Mouse (Mus musculus): ENCODE data around the gene Slit3. TPM values are rescaled to one million over a fixed set of nuclear protein-coding genes. Genes with fewer than 3 reads are reported as not detected.

Slit3 gene
- polyA plus RNA-seq, 1 experiment from 2014 or later = 7.4 TPM

DNA sequence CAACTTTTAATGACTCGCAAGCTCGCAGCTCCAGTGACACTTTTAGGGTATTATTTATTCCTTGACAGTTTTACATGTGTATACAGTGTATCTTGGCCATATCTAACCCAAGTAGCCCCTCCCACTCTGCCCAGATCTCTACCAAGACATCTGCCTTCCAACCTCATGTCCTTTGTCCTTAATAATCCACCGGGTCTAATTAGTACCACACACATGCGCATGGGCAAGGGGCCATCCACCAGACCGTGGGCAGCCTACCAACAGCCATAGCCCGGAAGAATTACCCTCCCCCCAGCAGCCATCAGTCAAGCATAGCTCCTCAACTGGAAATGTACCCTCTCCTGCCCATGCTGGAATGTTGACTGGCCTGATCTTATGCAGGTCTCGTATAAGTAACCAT lies 552.0 kb downstream of the Slit3 start:
- Histone ChIP-seq H3K4me3 (ENCODE audit: low read depth, low read length) (no peak overlapping the region), H3K4me1 (replicated peaks; ENCODE audit: control insufficient read depth, insufficient read depth, low read length) (no peaks in the 10 kb centered on the region), H3K9me3 (ENCODE audit: control insufficient read depth, low read length) (no peaks in the 10 kb centered on the region), H3K27ac (ENCODE audit: low read depth, low read length) (no peak overlapping the region), H3K4me2 (ENCODE audit: low read depth, low read length, severe bottlenecking) (no peak overlapping the region), H3K27me3 (ENCODE audit: control insufficient read depth, insufficient read depth, low read length) (peaks cover 3% of the 10 kb centered on the region; the same call in 1 of the 2 replicates), H3K9ac (ENCODE audit: low read length) (no peak overlapping the region), H3K36me3 (ENCODE audit: control insufficient read depth, insufficient read depth, low read length) (no peaks in the 10 kb centered on the region)
- ATAC-seq (replicated peaks; ENCODE audit: low FRiP score) (no peak), DNase-seq (ENCODE audit: low spot score) (no peak)
- WGBS = 90% methylated on average over 7 of the region's 7 CpGs

DNA sequence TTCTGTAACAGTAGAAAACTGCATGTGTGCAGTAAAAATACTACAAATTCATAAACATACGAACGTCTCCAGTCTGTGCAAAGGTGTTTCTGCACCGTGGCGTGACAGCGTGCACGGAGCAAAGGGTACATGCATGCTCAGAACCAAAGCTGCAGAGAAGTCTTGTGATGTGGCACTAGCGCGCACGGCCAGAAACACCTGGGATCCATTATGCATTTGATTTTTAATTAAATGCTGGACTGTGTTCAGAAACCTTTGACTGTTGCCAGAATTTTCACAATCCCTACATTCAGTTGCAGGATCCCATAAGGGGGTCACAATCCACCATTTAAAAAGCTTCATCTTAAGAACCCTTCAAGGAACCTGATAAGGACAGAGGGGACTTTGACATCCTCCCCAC lies 553.2 kb downstream of the Slit3 start:
- Histone ChIP-seq H3K27me3 (ENCODE audit: control insufficient read depth, insufficient read depth, low read length) (no peaks in the 10 kb centered on the region), H3K9me3 (ENCODE audit: control insufficient read depth, low read length) (no peaks in the 10 kb centered on the region), H3K4me1 (replicated peaks; ENCODE audit: control insufficient read depth, insufficient read depth, low read length) (no peaks in the 10 kb centered on the region), H3K4me2 (ENCODE audit: low read depth, low read length, severe bottlenecking) (no peak overlapping the region), H3K27ac (ENCODE audit: low read depth, low read length) (no peak overlapping the region), H3K9ac (ENCODE audit: low read length) (no peak overlapping the region), H3K36me3 (ENCODE audit: control insufficient read depth, insufficient read depth, low read length) (no peaks in the 10 kb centered on the region), H3K4me3 (ENCODE audit: low read depth, low read length) (no peak overlapping the region)
- no peak for ATAC-seq (replicated peaks; ENCODE audit: low FRiP score)
- no peak for DNase-seq (ENCODE audit: low spot score)
- 95% methylated on average over 9 of the region's 9 CpGs for whole genome bisulfite sequencing

GRCm38 (mm10) chr11:35676744-35677143 lies 555.7 kb downstream of the Slit3 start:
- 69% methylated on average over 4 of the region's 4 CpGs for WGBS
- Histone ChIP-seq H3K9ac (ENCODE audit: low read length) (no peak overlapping the region), H3K4me1 (replicated peaks; ENCODE audit: control insufficient read depth, insufficient read depth, low read length) (no peaks in the 10 kb centered on the region), H3K27me3 (ENCODE audit: control insufficient read depth, insufficient read depth, low read length) (no peaks in the 10 kb centered on the region), H3K4me3 (ENCODE audit: low read depth, low read length) (no peak overlapping the region), H3K4me2 (ENCODE audit: low read depth, low read length, severe bottlenecking) (no peak overlapping the region), H3K27ac (ENCODE audit: low read depth, low read length) (no peak overlapping the region), H3K36me3 (ENCODE audit: control insufficient read depth, insufficient read depth, low read length) (no peaks in the 10 kb centered on the region), H3K9me3 (ENCODE audit: control insufficient read depth, low read length) (no peaks in the 10 kb centered on the region)
- ATAC-seq (replicated peaks; ENCODE audit: low FRiP score) = no peak
- DNase-seq (ENCODE audit: low spot score) = no peak

DNA sequence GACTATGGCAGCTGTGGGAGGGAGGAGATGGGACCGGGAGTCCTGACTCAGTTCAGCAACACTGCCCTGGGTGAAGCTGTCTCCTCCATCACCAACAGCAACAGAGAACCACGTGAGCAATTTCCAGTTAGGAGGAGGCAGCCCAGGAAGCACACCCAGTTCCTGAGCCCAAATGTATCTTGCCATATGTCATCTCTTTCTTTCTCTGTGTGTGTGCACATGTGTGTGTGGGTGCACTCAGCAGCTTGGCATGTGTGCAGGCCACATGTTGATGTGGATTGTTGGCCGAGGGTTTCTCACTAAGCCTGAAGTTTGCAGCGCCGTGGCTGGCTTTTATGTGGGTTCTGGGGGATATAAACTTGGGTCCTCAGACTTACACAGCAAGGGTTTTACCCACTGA lies 559.0 kb downstream of the Slit3 start:
- Histone ChIP-seq H3K9ac (ENCODE audit: low read length) (no peak overlapping the region), H3K4me3 (ENCODE audit: low read depth, low read length) (no peak overlapping the region), H3K27ac (ENCODE audit: low read depth, low read length) (no peak overlapping the region), H3K4me2 (ENCODE audit: low read depth, low read length, severe bottlenecking) (no peak overlapping the region), H3K27me3 (ENCODE audit: control insufficient read depth, insufficient read depth, low read length) (no peaks in the 10 kb centered on the region), H3K9me3 (ENCODE audit: control insufficient read depth, low read length) (no peaks in the 10 kb centered on the region), H3K4me1 (replicated peaks; ENCODE audit: control insufficient read depth, insufficient read depth, low read length) (no peaks in the 10 kb centered on the region), H3K36me3 (ENCODE audit: control insufficient read depth, insufficient read depth, low read length) (no peaks in the 10 kb centered on the region)
- ATAC-seq (replicated peaks; ENCODE audit: low FRiP score) (no peak), DNase-seq (ENCODE audit: low spot score) (no peak)
- 87% methylated on average over 5 of the region's 5 CpGs for WGBS

GRCm38 (mm10) chr11:35687316-35687715 lies 566.3 kb downstream of the Slit3 start:
- no peak overlapping the region for H3K4me3 ChIP-seq (ENCODE audit: low read depth, low read length)

GRCm38 (mm10) chr11:35690515-35691281 lies 569.7 kb downstream of the Slit3 start:
- WGBS = 60% methylated on average over 7 of the region's 7 CpGs
- no peak for DNase-seq (ENCODE audit: low spot score)

More at GRCm38 (mm10) chr11:35687316-35687715, 566.3 kb downstream of the Slit3 start:
- Histone ChIP-seq H3K27ac (ENCODE audit: low read depth, low read length) (no peak overlapping the region), H3K9ac (ENCODE audit: low read length) (no peak overlapping the region), H3K9me3 (ENCODE audit: control insufficient read depth, low read length) (no peaks in the 10 kb centered on the region; the same call in 1 of the 2 replicates), H3K4me2 (ENCODE audit: low read depth, low read length, severe bottlenecking) (no peak overlapping the region), H3K27me3 (ENCODE audit: control insufficient read depth, insufficient read depth, low read length) (no peaks in the 10 kb centered on the region), H3K4me1 (replicated peaks; ENCODE audit: control insufficient read depth, insufficient read depth, low read length) (no peaks in the 10 kb centered on the region), H3K36me3 (ENCODE audit: control insufficient read depth, insufficient read depth, low read length) (no peaks in the 10 kb centered on the region)
- WGBS = 85% methylated on average over 6 of the region's 6 CpGs
- ATAC-seq (replicated peaks; ENCODE audit: low FRiP score) = no peak
- no peak for DNase-seq (ENCODE audit: low spot score)

DNA sequence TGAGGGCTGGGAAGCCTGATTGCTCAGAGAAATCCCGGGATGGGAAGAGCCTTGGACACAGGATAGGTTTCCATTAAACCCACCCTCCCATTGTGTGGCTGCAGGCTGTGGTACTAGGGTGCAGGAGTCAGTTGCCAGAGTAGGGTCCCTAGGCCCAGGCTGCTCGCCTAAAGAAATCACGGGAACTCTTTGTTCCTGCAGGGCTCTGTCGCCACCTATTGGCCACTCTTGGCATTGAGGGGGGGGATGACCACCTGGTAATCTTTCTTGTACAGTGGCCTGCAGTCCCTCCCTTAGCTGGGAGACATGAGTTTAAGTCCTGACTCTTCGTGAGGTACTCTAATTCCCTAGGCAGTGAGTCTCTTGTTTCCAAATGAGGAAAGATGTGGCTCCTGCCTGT lies 572.1 kb downstream of the Slit3 start:
- Histone ChIP-seq H3K4me2 (ENCODE audit: low read depth, low read length, severe bottlenecking) (no peak overlapping the region), H3K36me3 (ENCODE audit: control insufficient read depth, insufficient read depth, low read length) (no peaks in the 10 kb centered on the region), H3K27ac (ENCODE audit: low read depth, low read length) (no peak overlapping the region), H3K9me3 (ENCODE audit: control insufficient read depth, low read length) (no peaks in the 10 kb centered on the region; the same call in 1 of the 2 replicates), H3K4me1 (replicated peaks; ENCODE audit: control insufficient read depth, insufficient read depth, low read length) (no peaks in the 10 kb centered on the region), H3K9ac (ENCODE audit: low read length) (no peak overlapping the region), H3K27me3 (ENCODE audit: control insufficient read depth, insufficient read depth, low read length) (peaks cover 2% of the 10 kb centered on the region; the same call in 1 of the 2 replicates), H3K4me3 (ENCODE audit: low read depth, low read length) (no peak overlapping the region)
- WGBS = 11% methylated on average over 5 of the region's 5 CpGs
- ATAC-seq (replicated peaks; ENCODE audit: low FRiP score) (peak; percentile 44; the same call in 1 of the 2 replicates), DNase-seq (ENCODE audit: low spot score) (peak; percentile 89)

More at GRCm38 (mm10) chr11:35690515-35691281, 569.7 kb downstream of the Slit3 start:
- Histone ChIP-seq H3K4me2 (ENCODE audit: low read depth, low read length, severe bottlenecking) (no peak overlapping the region), H3K9ac (ENCODE audit: low read length) (no peak overlapping the region), H3K4me1 (replicated peaks; ENCODE audit: control insufficient read depth, insufficient read depth, low read length) (no peaks in the 10 kb centered on the region), H3K27ac (ENCODE audit: low read depth, low read length) (no peak overlapping the region), H3K9me3 (ENCODE audit: control insufficient read depth, low read length) (no peaks in the 10 kb centered on the region; the same call in 1 of the 2 replicates), H3K4me3 (ENCODE audit: low read depth, low read length) (no peak overlapping the region), H3K27me3 (ENCODE audit: control insufficient read depth, insufficient read depth, low read length) (peaks cover 2% of the 10 kb centered on the region; the same call in 1 of the 2 replicates), H3K36me3 (ENCODE audit: control insufficient read depth, insufficient read depth, low read length) (no peaks in the 10 kb centered on the region)
- ATAC-seq (replicated peaks; ENCODE audit: low FRiP score) = no peak

DNA sequence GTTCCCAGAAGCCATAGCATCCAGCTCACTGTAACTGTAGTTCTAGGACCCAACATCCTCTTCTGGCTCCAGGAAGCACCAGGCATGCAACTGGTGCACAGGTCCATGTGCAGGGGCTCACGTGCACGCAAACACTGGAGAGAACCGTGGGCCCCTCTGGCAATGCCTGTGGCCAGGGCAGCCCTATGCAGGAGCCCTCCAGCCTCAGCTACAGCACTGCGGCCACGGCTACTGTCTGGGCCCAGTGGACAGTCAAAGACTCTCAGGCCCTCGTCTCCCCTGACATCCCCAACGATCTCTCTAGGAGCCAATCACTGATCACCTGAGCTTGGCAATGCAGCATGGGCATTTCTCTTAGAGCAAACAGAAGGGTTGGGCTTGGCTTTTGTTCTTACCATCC lies 572.6 kb downstream of the Slit3 start:
- H3K9ac ChIP-seq (ENCODE audit: low read length) = no peak overlapping the region
- no peak overlapping the region for H3K4me3 ChIP-seq (ENCODE audit: low read depth, low read length)
- ATAC-seq (replicated peaks; ENCODE audit: low FRiP score) (no peak), DNase-seq (ENCODE audit: low spot score) (no peak)
- H3K36me3 ChIP-seq (ENCODE audit: control insufficient read depth, insufficient read depth, low read length) = no peaks in the 10 kb centered on the region
- WGBS = 87% methylated on average over 7 of the region's 7 CpGs
- no peak overlapping the region for H3K4me2 ChIP-seq (ENCODE audit: low read depth, low read length, severe bottlenecking)
- H3K9me3 ChIP-seq (ENCODE audit: control insufficient read depth, low read length) = no peaks in the 10 kb centered on the region; the same call in 1 of the 2 replicates
- no peaks in the 10 kb centered on the region for H3K4me1 ChIP-seq (replicated peaks; ENCODE audit: control insufficient read depth, insufficient read depth, low read length)
- peaks cover 2% of the 10 kb centered on the region; the same call in 1 of the 2 replicates for H3K27me3 ChIP-seq (ENCODE audit: control insufficient read depth, insufficient read depth, low read length)
- H3K27ac ChIP-seq (ENCODE audit: low read depth, low read length) = no peak overlapping the region

DNA sequence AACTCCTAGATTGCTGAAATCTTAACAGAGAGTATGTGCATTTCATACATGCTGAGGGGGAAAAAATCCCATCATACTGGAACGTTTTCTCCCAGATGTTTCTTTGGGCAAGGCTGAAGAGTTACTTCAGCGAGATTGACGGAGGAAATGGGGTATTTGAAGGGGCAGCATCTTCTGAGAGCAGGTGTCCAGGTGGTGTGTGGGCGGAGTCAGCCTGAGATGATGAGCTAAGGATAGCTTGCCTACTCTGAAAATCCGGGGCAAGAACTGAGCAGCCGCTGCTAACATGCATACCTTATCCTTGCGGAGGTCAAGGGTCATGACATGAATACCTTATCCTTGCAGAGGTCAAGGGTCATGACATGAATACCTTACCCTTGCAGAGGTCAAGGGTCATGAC lies 576.5 kb downstream of the Slit3 start:
- no peak overlapping the region for H3K9ac ChIP-seq (ENCODE audit: low read length)
- H3K4me1 ChIP-seq (replicated peaks; ENCODE audit: control insufficient read depth, insufficient read depth, low read length) = no peaks in the 10 kb centered on the region
- DNase-seq (ENCODE audit: low spot score) (no peak), ATAC-seq (replicated peaks; ENCODE audit: low FRiP score) (no peak)
- H3K36me3 ChIP-seq (ENCODE audit: control insufficient read depth, insufficient read depth, low read length) = no peaks in the 10 kb centered on the region
- H3K4me3 ChIP-seq (ENCODE audit: low read depth, low read length) = no peak overlapping the region
- 87% methylated on average over 7 of the region's 7 CpGs for WGBS
- H3K27me3 ChIP-seq (ENCODE audit: control insufficient read depth, insufficient read depth, low read length) = peaks cover 2% of the 10 kb centered on the region; the same call in 1 of the 2 replicates
- no peak overlapping the region for H3K27ac ChIP-seq (ENCODE audit: low read depth, low read length)
- H3K9me3 ChIP-seq (ENCODE audit: control insufficient read depth, low read length) = no peaks in the 10 kb centered on the region
- H3K4me2 ChIP-seq (ENCODE audit: low read depth, low read length, severe bottlenecking) = no peak overlapping the region
